Mouse (Mus musculus) left cerebral cortex, adult 2 months (tissue): ENCODE results near the gene Haus4. TPM values are rescaled to one million over a fixed set of nuclear protein-coding genes. Genes with fewer than 3 reads are reported as not detected.

Experiments
- DNase-seq, 2 experiments: peaks; one replicate each; pipeline ENCODE4 v3.0.0; 2021 to 2022; ENCODE audit warnings: low spot score in 2 of 2, mixed read lengths in 1 of 2; ENCODE audit errors: extremely low spot score in 1 of 2
- H3K27ac ChIP-seq: fragments of 200-600 bp; 2 replicates; pipeline ENCODE4 v1.8.1; 2022
- H3K4me3 ChIP-seq: fragments of 200-600 bp; 2 replicates; pipeline ENCODE4 v1.8.1; 2022
- CTCF ChIP-seq: fragments of 200-600 bp; IDR thresholded peaks from 2 replicates; pipeline ENCODE4 v1.8.1; 2022; ENCODE audit warnings: antibody characterized with exemption, mild to moderate bottlenecking, moderate library complexity
- intact Hi-C: fragments of 180-260 bp; cut with DNase I; formaldehyde crosslinking; loops from one replicate; pipeline ENCODE4 v1.15.1; 2025
- long read RNA-seq, 2 experiments: library from polyadenylated mRNA; stranded (forward); transcript quantifications; one replicate each; pipeline ENCODE4 v2.0.0; 2021; ENCODE audit warnings: borderline mapping rate in 2 of 2
- total RNA-seq, 2 experiments: library from RNA; stranded (reverse); gene quantifications; 2 replicates each; pipeline ENCODE4 v1.2.3; 2021

Gene Haus4
- total RNA-seq: 1 to 10 TPM; 2.2 to 2.7 TPM
- long read RNA-seq, experiment 1, partial matches to known transcripts: 0 of 2 reads
- long read RNA-seq, experiment 1, other reads (novel, unspliced or antisense): 1 of 2 reads
- long read RNA-seq, experiment 2, partial matches to known transcripts: 1 of 2 reads
- long read RNA-seq, experiment 2, other reads (novel, unspliced or antisense): 0 of 2 reads

DNA sequence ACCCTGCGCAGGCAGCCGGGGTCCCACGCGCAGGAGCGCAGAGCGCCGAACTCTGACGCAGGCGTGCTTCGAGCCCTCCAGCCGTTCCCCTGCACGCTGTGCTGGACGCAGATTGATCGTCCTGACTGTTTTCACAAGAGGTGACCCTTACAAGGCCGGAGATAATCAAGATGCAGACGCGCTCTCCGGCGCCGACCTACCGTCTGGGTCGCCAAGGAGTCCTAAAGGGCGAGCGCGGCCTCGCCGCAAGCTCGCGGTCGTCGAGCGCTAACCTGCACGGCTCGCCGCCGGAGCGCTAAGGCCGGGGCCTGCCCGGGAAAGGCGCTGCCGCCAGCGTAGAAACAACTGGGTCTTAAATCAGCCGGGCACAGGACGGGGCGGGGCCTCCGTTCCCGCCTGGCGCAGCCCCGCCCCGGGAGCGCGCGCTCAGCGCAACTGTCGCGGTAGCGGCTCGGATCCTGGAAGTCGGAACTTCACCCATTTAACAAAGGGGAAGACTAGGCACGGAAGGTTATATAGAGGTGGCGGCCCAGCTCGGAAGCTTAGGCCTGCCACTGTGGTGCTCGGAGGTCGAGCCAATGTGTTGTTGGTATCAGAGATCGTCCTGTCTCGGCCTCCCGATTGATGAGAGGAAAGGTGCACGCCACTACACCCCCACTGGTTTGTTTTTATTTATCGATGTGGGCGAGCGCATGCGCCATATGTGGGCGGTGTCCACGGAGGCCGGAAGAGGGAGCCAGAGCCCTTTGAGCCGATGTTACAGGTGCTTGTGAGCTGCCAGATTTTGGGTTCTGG is at the start of gene Haus4:
Gene Haus4 (minus strand): TSS at position 642 of the 795 bp plus-strand sequence.
- peak; percentile 40 for TF ChIP-seq CTCF
- DNase-seq: peak; percentile 61 to 64
- H3K27ac ChIP-seq: peak within 1 kb of the TSS; percentile 42; the same call in 1 of the 2 replicates
- H3K4me3 ChIP-seq: peak within 1 kb of the TSS; percentile 63
- intact Hi-C loops: no loop called here

- DNase-seq: no peak
- TF ChIP-seq CTCF: no peak
- intact Hi-C loops: no loop called here
- peak overlapping the region; percentile 98 for H3K27ac ChIP-seq
- peak overlapping the region; percentile 86 for H3K4me3 ChIP-seq
Measured at GRCm38 (mm10) chr14:54603686-54604085, 49.3 kb upstream of the Haus4 start.

DNA sequence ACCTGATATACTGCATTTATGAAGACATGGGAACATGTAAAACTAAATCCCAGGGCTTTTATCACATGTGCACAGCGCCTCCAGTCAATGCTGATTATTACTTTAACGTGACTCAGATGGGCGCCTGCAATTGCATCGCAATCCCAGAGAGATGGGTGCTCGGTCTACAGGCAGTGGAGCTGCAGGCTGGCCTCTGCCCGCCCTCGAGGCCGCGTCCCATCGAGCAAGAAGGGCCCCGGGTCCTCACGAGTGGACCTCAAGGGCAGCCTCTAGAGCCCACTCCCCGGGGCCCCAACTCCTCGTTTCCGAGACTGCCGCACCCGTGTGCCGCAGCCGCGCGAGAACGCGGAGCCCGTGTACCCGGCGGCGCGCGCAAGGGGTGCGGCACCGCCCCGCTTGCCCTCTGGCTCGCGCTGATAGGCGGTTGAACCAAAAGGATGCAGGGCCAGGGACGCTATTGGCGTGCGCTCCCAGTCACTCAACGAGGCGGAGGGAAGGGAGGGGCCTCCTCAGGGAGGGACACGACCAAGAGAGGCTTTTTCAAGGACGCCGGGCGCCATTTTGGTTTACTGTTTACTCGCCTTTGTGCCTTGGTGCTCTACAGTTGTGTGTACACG is 48.7 kb upstream of the Haus4 start:
- H3K4me3 ChIP-seq: peak overlapping the region; percentile 86
- peak overlapping the region; percentile 98 for H3K27ac ChIP-seq
- intact Hi-C loops: no loop called here
- peak; percentile 95 for DNase-seq
- no peak for TF ChIP-seq CTCF

GRCm38 (mm10) chr14:54602613-54603012 is 48.2 kb upstream of the Haus4 start:
- intact Hi-C loops: no loop called here
- DNase-seq: no peak
- peak overlapping the region; percentile 98 for H3K27ac ChIP-seq
- H3K4me3 ChIP-seq: peak overlapping the region; percentile 86
- no peak for TF ChIP-seq CTCF

- intact Hi-C loops: no loop called here
- TF ChIP-seq CTCF: no peak
- Histone ChIP-seq H3K27ac (no peak overlapping the region), H3K4me3 (no peak overlapping the region)
- no peak for DNase-seq
Measured at GRCm38 (mm10) chr14:54601601-54602000, 47.2 kb upstream of the Haus4 start.

DNA sequence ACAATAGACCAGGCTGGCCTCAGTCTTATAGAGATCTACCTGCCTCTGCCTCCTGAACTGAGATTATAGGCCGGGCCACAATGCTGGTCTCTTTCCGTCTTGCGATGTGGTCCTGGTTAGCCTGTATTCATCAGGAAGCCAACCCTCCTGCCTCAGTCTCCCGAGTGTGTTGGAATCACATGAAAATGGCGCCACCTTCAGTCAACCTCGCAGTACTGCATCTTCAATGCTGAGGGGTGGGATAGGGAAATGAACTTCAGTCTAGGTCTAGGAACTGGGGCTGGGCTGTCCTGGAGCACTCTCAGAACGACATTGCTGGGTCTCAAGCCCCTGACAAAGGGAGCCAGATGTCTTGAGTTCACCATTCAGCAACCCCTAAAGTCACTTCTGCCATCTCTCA is 42.7 kb upstream of the Haus4 start:
- intact Hi-C loops: no loop called here
- TF ChIP-seq CTCF: peak; percentile 48
- Histone ChIP-seq H3K4me3 (no peak overlapping the region), H3K27ac (no peak overlapping the region)
- no peak for DNase-seq

- TF ChIP-seq CTCF: no peak; the same call in 1 of the 2 replicates
- intact Hi-C loops: no loop called here
- Histone ChIP-seq H3K27ac (peak overlapping the region; percentile 88), H3K4me3 (peak overlapping the region; percentile 40)
- DNase-seq: no peak
Measured at GRCm38 (mm10) chr14:54594631-54595414, 40.4 kb upstream of the Haus4 start.

GRCm38 (mm10) chr14:54594055-54594454 is 39.6 kb upstream of the Haus4 start:
- Histone ChIP-seq H3K27ac (peak overlapping the region; percentile 88), H3K4me3 (no peak overlapping the region)
- DNase-seq: no peak
- TF ChIP-seq CTCF: peak; percentile 33
- intact Hi-C loops: no loop called here

DNA sequence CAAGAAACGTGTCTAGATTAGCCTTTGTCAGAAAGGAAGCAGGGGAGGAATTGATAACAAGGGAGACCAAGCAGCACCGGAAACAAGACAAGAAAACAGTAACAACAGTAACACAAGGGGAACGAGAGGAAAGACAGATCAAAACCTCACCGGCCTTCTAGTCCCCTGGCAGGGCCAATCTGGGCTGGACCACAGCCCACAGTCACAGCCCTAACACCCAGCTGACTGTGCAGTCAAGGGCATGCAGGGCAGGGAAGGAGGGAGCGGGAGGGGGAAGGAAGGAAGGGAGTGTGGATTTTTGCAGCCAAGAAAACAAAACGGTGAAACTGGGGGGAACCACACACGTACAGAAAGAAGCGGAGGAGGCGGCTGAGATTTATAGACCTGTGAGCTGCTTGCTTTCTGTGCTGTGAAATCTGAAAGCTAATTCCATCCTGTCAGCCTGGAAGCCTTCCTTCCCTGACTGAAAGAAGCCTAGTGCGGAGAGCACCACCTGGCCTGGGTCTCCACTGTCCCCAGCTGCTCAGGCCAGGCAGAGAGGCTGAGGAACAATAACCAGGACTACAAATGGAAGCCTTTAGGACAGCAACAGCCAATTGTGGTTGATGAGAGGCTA is 38.0 kb upstream of the Haus4 start:
- intact Hi-C loops: loop anchor here (2.0 kb wide), 1 partner anchor 18 kb away; no protein-coding TSS in a partner anchor
- H3K4me3 ChIP-seq: no peak overlapping the region; the same call in 1 of the 2 replicates
- DNase-seq: no peak
- peak overlapping the region; percentile 80 for H3K27ac ChIP-seq
- TF ChIP-seq CTCF: no peak

DNA sequence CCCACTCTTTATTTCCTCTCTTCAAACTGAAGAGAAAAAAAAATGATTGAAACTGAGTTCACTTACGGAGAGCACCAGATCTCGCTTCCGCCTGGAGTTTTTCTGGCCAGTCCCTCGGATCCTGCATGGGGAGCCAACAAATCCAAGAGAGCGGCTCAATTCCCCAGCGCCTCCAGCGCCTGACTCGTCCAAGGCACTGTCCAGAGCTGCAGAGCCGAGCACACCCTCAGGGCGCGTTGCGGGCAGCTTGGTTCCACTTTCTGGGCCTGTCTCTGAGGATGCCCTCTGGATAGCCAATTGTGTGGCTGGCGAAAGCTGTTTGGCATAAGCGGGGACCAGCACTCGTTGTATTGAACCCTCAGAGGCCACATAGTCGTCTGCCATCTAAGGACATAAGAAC is 36.6 kb upstream of the Haus4 start:
- H3K4me3 ChIP-seq: no peak overlapping the region
- intact Hi-C loops: no loop called here

GRCm38 (mm10) chr14:54583681-54584338 is 29.4 kb upstream of the Haus4 start:
- intact Hi-C loops: loop anchor here (5.0 kb wide), 1 partner anchor 58 kb away; the partner anchor contains the start of genes Cdh24 and Gm17606
- DNase-seq: no peak
- H3K27ac ChIP-seq: no peak overlapping the region
- H3K4me3 ChIP-seq: no peak overlapping the region
- TF ChIP-seq CTCF: peak; percentile 67

More for the DNA sequence above, 36.6 kb upstream of the Haus4 start:
- DNase-seq: no peak
- no peak for TF ChIP-seq CTCF
- H3K27ac ChIP-seq: no peak overlapping the region
